Mouse (Mus musculus) bone marrow macrophage, adult 2 months (primary cell): Measurements from ENCODE around the gene Psd4. TPM values are rescaled to one million over a fixed set of nuclear protein-coding genes. Genes with fewer than 3 reads are reported as not detected.

Source experiments
- H3K27ac ChIP-seq: 2 replicates; pipeline ENCODE4 v1.5.1; 2012; ENCODE audit warnings: low read depth, low read length; ENCODE audit not compliant: insufficient read depth
- H3K4me1 ChIP-seq: 2 replicates; pipeline ENCODE4 v1.6.1; 2012; ENCODE audit warnings: low read length; ENCODE audit not compliant: control insufficient read depth, insufficient read depth
- H3K4me3 ChIP-seq: 2 replicates; pipeline ENCODE4 v1.5.1; 2012; ENCODE audit warnings: mild to moderate bottlenecking, low read length, moderate library complexity; ENCODE audit not compliant: insufficient read depth
- CTCF ChIP-seq: IDR thresholded peaks from 2 replicates; pipeline ENCODE4 v1.5.1; 2012; ENCODE audit warnings: low read depth, mild to moderate bottlenecking, low read length, moderate library complexity
- POLR2A ChIP-seq: IDR thresholded peaks from 2 replicates; pipeline ENCODE4 v1.6.1; 2012; ENCODE audit warnings: mild to moderate bottlenecking, low read depth, low read length, borderline replicate concordance
- polyA plus RNA-seq: library from polyadenylated mRNA; stranded (reverse); fragments of >200 nt; gene quantifications from 2 replicates; pipeline ENCODE4 v1.2.4, GENCODE M21; 2012; ENCODE audit not compliant: missing spikeins, insufficient read depth, insufficient read length

Psd4 gene
- polyA plus RNA-seq, 1 experiment: 44.5 TPM

DNA sequence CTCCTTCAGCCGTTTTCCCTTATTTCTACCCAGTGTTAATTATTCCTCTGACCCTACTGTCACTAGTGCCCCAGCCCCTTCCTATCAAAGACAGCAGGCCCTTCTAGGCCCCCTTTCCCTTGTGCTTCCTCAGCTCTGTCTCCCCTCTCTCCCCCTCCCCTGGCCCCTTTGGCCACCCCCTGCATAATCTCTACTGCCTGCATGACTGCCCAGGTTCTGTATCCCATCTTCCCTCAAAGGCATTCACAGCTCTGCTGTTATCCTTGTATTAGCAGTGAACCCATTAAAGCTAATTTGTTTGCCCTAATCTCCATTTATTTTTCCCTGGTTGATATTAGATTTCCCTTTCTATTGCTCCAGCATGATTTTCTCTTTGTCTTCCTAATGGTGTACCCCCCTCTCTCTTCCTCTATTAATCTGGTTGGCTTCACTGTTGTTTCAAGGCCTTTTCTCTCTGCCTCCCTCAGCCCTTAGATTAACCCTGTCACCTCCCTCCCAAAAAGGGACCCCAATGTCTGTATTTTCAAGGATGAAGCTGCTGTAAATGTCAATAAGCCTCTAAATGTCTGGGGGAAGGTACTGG lies 87.1 kb downstream of the Psd4 start:
- Histone ChIP-seq H3K4me1 (0 out of 2 replicates have a peak, but pooled peaks cover 3% of the 10 kb centered on the region), H3K27ac (no peak overlapping the region), H3K4me3 (no peak overlapping the region)
- TF ChIP-seq CTCF (no peak), POLR2A (no peak)

GRCm38 (mm10) chr2:24455057-24455855 lies 87.9 kb downstream of the Psd4 start:
- TF ChIP-seq POLR2A (no peak), CTCF (no peak)
- Histone ChIP-seq H3K4me3 (no peak overlapping the region), H3K4me1 (0 out of 2 replicates have a peak, but pooled peaks cover 3% of the 10 kb centered on the region), H3K27ac (no peak overlapping the region)

DNA sequence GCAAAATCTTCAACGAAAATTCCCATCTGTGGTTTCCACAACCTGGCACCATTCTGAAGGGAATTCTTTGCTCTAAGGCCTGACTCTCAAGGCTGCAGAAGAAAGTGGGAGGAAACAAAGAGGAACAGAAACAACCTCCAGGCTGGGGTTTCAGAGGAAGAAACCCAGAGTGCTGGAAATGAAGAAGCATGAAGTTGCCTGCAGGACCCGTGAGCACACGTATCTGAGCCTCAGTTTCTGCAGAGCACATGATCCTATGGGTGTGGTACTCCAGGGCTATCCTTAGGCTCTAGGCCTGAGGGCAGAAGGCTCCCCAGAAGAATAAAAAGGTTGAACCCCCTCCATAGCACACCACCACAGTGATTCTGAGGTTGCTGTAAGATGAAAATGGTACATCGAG lies 89.5 kb downstream of the Psd4 start:
- TF ChIP-seq POLR2A (no peak), CTCF (no peak)
- H3K27ac ChIP-seq: no peak overlapping the region

GRCm38 (mm10) chr2:24460112-24460807 lies 92.9 kb downstream of the Psd4 start:
- Histone ChIP-seq H3K4me1 (0 out of 2 replicates have a peak, but pooled peaks cover 3% of the 10 kb centered on the region), H3K4me3 (no peak overlapping the region), H3K27ac (no peak overlapping the region)
- no peak for TF ChIP-seq CTCF
- TF ChIP-seq POLR2A: no peak

More for the DNA sequence above, 89.5 kb downstream of the Psd4 start:
- Histone ChIP-seq H3K4me3 (no peak overlapping the region), H3K4me1 (0 out of 2 replicates have a peak, but pooled peaks cover 3% of the 10 kb centered on the region)

GRCm38 (mm10) chr2:24460808-24461127 lies 93.4 kb downstream of the Psd4 start:
- Histone ChIP-seq H3K4me3 (no peak overlapping the region), H3K27ac (no peak overlapping the region), H3K4me1 (0 out of 2 replicates have a peak, but pooled peaks cover 3% of the 10 kb centered on the region)
- no peak for TF ChIP-seq CTCF
- no peak for TF ChIP-seq POLR2A

Other genes starting within 250 kb of the Psd4 start
- gene Il1f8, start 214.4 kb upstream of the Psd4 start, polyA plus RNA-seq: not detected in 2 replicates
- not detected in 2 replicates for gene Il1f9, start 181.1 kb upstream of the Psd4 start, polyA plus RNA-seq
- not detected in 2 replicates for gene Il1f6, start 152.2 kb upstream of the Psd4 start, polyA plus RNA-seq
- not detected in 2 replicates for gene Il1f5, start 90.6 kb upstream of the Psd4 start, polyA plus RNA-seq
- gene Il1f10, start 76.4 kb upstream of the Psd4 start, polyA plus RNA-seq: not detected in 2 replicates
- 7.8 and 15.7 TPM in 2 replicates for gene Il1rn, start 30.7 kb upstream of the Psd4 start, polyA plus RNA-seq
- not detected in 2 replicates for gene Pax8, start 108.0 kb downstream of the Psd4 start, polyA plus RNA-seq